Mouse (Mus musculus): ENCODE results near the gene Phactr1.

Gene Phactr1

DNA sequence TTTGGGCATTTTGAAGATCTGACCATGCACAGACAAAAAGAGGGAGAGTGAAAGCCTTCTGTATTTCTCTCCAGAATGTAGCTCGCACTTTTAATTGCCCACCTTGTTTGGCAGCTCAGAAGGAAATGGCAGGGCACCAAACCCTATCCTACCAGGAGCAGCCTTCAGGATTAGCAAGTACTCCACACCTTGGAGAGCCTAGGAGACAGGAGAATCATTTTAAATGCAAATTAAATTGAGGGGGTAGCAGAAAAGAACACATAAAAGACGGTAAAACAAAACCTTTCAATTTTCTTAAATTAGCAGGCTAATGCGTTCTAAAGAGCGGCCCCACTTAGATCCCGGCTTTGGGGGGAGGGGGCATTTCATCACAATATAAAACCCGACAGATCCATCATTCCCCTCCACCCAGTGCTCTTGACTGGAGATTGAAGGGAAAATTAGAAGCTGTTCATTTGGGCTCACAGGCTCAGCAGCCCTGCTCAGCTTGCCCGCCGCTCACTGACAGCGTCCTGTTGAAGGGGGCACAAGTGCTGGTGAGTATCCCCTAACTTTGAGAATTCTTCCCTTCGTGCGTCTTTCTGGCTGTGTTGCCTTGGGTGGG, at the start of gene Phactr1:
Gene Phactr1 (plus strand): TSS at position 233 of the 604 bp plus-strand sequence.
- DNase-seq (ENCODE audit: low read depth, low spot score) = no peak

- no peak for DNase-seq (ENCODE audit: low read depth, low spot score)
Measured at GRCm38 (mm10) chr13:42634908-42635307, 45.5 kb upstream of the Phactr1 start.

DNA sequence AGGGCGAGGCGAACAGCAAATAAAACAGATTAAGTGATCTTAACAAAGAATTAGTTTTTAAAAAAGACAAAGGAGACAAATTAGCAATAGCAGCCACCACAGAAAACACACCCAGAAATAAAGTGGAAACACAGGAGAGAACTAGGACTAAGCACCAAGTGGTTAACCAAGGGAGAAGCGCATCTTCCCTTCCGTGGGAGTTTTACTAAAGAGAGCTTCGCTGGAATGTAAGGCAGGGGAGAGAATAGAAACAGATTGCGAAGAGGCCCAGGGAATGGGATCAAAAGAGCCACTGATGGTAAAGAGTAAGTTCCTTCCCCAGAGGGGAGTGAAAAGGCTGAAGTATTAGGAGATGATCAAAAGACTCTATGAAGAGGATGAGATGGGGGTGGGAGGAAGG, 30.2 kb upstream of the Phactr1 start:
- no peak for DNase-seq (ENCODE audit: low read depth, low spot score)

DNA sequence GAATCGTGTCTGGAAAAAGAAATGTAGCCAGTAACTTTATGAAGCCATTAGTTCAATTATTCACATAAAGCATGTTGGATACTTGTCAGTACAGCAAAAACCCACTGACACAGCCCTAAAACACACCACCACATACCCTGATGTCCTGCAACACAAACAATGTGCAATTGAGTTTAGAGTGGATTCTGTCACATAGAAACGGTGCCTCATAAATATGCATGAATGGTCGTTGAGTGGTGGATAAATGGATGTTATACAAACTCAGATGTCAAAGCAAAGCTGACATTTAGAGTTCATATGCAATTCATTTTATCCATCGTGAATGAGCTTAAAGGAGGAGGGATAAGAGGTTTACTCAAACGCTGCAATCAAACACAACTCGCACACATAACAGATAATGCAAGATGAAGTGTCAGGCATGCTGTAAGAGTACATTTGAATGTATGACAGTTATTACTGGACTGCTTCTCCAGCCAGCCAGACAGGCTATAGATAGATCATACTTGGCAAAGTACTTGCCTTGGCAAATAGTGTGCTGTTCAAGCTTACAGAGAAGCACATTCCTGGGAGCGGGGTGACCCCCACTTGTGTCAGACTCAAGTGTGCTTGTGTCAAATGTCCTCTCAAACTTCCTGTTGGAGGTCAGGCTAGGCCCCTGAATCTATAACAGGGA, 23.6 kb upstream of the Phactr1 start:
- DNase-seq (ENCODE audit: low read depth, low spot score) = no peak

DNA sequence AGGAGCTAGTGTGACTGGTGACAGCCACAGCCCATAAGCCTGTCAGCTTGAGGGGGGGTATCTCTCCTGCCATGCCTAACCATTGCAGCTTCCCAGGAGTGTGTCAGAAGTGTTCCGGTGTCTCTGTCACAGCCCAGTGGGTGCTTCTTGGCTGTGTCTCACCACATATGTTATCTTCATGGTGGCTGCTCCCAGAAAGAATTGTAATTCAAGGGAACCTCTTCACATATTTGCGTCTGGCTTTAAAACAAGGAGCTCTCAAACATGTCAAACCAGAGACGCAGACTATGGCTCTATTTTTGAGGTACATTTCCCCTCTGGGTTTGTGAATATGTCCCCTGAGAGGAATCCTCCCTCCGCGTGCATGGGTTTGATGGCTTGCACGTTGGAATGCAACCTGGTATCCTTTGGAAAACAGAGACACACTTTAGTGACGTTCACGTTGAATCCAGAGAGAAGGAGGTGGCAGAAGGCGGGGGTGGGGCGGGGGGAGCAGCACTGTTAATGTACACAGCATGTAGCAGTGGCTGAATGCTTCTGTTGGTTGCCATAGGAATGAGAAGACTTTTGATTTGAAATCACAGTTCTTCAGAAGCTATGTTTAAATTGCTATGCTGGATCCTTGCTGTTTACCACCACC, 8.7 kb upstream of the Phactr1 start:
- DNase-seq (ENCODE audit: low read depth, low spot score) = no peak

GRCm38 (mm10) chr13:42681299-42681698, 876 bp downstream of the Phactr1 start:
- no peak for DNase-seq (ENCODE audit: low read depth, low spot score)

GRCm38 (mm10) chr13:42684181-42684580, 3.8 kb downstream of the Phactr1 start:
- DNase-seq (ENCODE audit: low read depth, low spot score) = no peak

DNA sequence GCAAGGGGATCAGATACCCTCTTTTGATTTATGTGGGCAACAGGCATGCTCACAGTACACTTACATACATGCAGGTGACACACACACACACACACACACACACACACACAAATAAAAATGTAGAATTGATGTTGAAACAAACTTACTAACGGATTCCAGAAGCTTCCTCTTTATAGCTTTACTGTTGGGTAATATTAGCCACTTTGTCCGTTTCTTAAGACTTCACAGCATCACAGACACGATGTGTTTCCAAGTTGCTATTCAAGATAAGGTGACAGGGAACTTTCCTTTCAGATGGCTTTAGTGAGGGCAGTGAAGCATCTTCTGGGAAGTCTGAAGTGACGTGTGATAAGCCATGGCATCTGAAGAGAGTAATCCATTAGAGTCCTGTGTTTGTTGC, 11.8 kb downstream of the Phactr1 start:
- no peak for DNase-seq (ENCODE audit: low read depth, low spot score)

DNA sequence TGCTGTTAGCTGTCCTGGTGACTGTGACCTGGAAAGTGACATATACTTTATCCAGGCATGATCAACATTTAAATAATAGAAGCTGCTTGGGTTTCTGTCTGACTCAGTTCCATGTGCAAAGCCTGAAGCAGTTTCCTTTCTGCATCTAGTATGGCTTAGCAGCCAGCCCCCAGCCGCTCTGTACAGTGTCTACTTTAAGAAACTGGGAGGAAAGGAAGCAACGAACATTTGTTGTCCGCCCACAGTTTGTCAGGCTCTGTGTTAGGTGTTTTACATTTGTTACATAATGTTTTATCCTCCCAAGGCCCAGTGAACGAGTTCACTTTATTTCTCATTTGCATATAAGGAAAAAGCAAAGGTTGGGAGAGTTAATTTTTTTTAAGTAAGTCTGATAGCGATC, 16.2 kb downstream of the Phactr1 start:
- no peak for DNase-seq (ENCODE audit: low read depth, low spot score)

DNA sequence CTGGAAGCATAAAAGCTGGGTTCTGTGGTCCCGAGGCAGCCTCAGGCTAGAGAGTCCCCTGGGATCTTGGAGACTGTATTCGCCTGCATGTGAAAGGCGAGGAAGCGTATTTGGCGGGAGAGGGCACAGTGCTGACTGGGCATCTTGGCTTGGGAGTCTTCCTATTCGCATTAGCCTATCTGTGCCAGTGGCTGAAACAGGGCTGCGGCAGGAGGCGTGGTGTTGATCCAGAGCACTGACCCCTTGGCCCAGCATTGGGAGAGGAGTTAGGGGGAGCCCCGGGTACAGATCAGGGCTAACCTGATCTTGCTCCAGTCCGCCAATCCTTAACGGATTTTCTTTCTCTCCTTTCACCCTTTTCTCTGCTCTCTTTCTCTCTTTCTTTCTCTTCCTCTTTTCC, 28.7 kb downstream of the Phactr1 start:
- DNase-seq (ENCODE audit: low read depth, low spot score) = no peak

DNA sequence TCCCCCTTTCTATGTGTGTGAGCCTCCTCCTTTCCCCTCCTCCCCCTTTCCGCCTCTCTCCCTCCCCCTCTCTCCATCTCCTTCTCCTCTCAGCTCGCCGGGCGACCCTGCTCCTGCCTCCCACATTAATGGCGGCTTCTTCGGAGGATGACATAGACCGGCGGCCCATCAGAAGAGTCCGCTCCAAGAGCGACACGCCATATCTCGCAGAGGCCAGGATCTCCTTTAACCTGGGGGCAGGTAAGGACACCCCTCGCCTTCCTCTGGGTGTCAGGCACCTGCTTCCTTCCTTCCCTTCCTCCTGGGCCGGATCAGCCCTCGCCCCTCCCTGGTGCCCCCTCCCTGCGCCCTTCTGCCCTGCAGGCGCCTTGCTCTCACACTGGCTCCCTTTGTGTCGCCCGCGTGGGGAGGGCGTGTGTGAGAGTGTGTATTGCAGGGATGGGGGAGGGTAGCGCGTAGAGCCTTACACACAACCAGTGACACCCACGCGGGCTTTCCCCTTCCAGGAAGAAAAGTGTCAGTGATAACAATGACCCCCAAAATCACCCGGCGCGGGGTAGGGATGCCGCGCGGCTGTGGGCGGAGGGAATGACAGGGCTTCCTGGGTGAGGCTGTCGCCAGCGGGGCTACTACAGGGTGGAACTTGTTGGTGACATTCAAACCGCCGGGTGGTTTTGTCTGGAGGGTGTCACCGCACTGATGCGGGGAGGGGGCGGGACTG, 29.3 kb downstream of the Phactr1 start:
- DNase-seq (ENCODE audit: low read depth, low spot score) = no peak

- no peak for DNase-seq (ENCODE audit: low read depth, low spot score)
Measured at GRCm38 (mm10) chr13:42711510-42711909, 31.1 kb downstream of the Phactr1 start.

- no peak for DNase-seq (ENCODE audit: low read depth, low spot score)
Measured at GRCm38 (mm10) chr13:42719401-42719800, 39.0 kb downstream of the Phactr1 start.

DNA sequence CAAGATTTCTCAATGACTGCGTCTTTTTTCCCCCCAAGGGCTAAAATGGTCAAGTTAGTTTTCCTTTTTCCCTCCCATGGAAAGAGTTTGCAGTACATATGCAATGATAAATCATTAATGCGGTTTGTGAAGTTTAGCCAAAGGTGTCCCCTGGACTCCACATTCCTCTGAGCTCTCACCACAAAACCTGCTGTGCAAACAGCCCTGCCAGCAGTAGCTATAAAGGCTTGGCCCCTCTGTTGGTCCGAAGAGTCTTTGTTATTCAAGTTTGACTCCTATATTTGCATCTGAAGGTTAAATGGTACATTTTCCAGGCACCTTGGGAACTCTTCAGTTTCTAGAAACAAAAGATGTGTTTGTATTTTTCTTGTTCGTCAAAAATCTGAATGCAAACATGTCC, 39.7 kb downstream of the Phactr1 start:
- DNase-seq (ENCODE audit: low read depth, low spot score) = no peak

GRCm38 (mm10) chr13:42720648-42721047, 40.2 kb downstream of the Phactr1 start:
- DNase-seq (ENCODE audit: low read depth, low spot score) = no peak

- DNase-seq (ENCODE audit: low read depth, low spot score) = no peak
Measured at GRCm38 (mm10) chr13:42724011-42724410, 43.6 kb downstream of the Phactr1 start.

DNA sequence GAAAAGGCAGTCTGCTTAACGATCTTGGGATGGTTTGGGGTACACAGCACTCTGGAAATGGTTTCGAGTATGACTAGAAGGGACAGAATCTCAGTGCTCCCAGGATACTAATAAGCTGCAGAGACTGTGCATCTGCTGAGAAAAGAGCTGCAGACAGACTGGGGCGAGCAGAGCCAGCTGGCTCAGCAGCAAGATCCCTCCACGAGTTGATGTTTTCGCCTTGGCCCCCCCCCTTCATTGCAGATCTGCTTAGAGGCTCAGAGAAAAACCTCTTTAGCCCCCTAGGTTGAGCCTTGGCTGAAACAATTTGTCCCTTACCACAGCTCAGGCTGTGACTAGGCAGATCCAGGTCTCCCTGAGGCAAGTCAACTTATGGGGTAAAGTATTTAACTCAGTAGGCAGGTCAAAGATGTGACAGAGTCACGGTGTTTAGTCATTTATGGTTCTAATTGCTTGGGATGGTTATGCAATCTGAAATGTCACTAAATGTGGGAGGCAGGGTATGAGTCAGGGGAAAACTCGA, 45.3 kb downstream of the Phactr1 start:
- no peak for DNase-seq (ENCODE audit: low read depth, low spot score)

- DNase-seq (ENCODE audit: low read depth, low spot score) = no peak
Measured at GRCm38 (mm10) chr13:42737486-42737885, 57.1 kb downstream of the Phactr1 start.

GRCm38 (mm10) chr13:42738152-42738551, 57.7 kb downstream of the Phactr1 start:
- no peak for DNase-seq (ENCODE audit: low read depth, low spot score)

GRCm38 (mm10) chr13:42742226-42742625, 61.8 kb downstream of the Phactr1 start:
- DNase-seq (ENCODE audit: low read depth, low spot score) = no peak

- DNase-seq (ENCODE audit: low read depth, low spot score) = no peak
Measured at GRCm38 (mm10) chr13:42744467-42744866, 64.0 kb downstream of the Phactr1 start.

All from A20 (cell line).